Mouse (Mus musculus) forebrain, embryonic 15.5 days (tissue): Measurements from ENCODE around the gene Ugt1a10. TPM values are rescaled to one million over a fixed set of nuclear protein-coding genes. Genes with fewer than 3 reads are reported as not detected.
A peak's percentile ranks its signal among the peaks of the same experiment; 100 is the strongest.
"Not testable (repeated sequence)": the region's sequence is repeated elsewhere in the genome, so short reads cannot be mapped to it uniquely, and the experiment has no call there.

Experiments used
- ATAC-seq: fragments of 200-750 bp; cut with Nextera tagmentation; replicated peaks from 2 replicates; pipeline ENCODE4 v1.8.0; 2017; ENCODE audit warnings: mild to moderate bottlenecking, moderate TSS enrichment, moderate library complexity
- H3K27ac ChIP-seq: fragments of 300-500 bp; sonication (generic); replicated peaks from 2 replicates; pipeline ENCODE4 v1.5.1; 2015; ENCODE audit warnings: mild to moderate bottlenecking, inconsistent platforms
- H3K27me3 ChIP-seq: fragments of 300-500 bp; sonication (generic); 2 replicates; pipeline ENCODE4 v1.6.1; 2015; ENCODE audit warnings: inconsistent platforms
- H3K36me3 ChIP-seq: fragments of 300-500 bp; sonication (generic); 2 replicates; pipeline ENCODE4 v1.6.1; 2015; ENCODE audit warnings: mild to moderate bottlenecking, inconsistent platforms
- H3K4me1 ChIP-seq: fragments of 300-500 bp; sonication (generic); 2 replicates; pipeline ENCODE4 v1.6.1; 2015; ENCODE audit warnings: inconsistent platforms
- H3K4me2 ChIP-seq: fragments of 300-500 bp; sonication (generic); replicated peaks from 2 replicates; pipeline ENCODE4 v1.6.1; 2015; ENCODE audit warnings: mild to moderate bottlenecking, inconsistent platforms
- H3K4me3 ChIP-seq: fragments of 300-500 bp; sonication (generic); 2 replicates; pipeline ENCODE4 v1.5.1; 2015; ENCODE audit warnings: mild to moderate bottlenecking, inconsistent platforms
- H3K9ac ChIP-seq: fragments of 300-500 bp; sonication (generic); replicated peaks from 2 replicates; pipeline ENCODE4 v1.6.1; 2015; ENCODE audit warnings: mild to moderate bottlenecking, inconsistent platforms
- H3K9me3 ChIP-seq: fragments of 300-500 bp; sonication (generic); 2 replicates; pipeline ENCODE4 v1.6.1; 2016; ENCODE audit warnings: inconsistent platforms
- WGBS: fragments of 180-500 bp; shearing (Covaris S2); methylation state at CpG from one replicate; pipeline ENCODE4 v1.1.7; 2015; ENCODE audit warnings: mixed read lengths; 5-methylcytosine and 5-hydroxymethylcytosine counted together
- polyA plus RNA-seq: library from polyadenylated mRNA; unstranded; fragments of >200 nt; fragmentation: Nextera tagmentation; extraction: Ambion mirVana; gene quantifications from 2 replicates; pipeline ENCODE4 v1.2.1, GENCODE M21; 2015

The Ugt1a10 gene
- polyA plus RNA-seq: not detected in 2 replicates

GRCm38 (mm10) chr1:88055088-88055487, at the start of gene Ugt1a10:
Gene Ugt1a10, plus strand, starts transcription at chr1:88055388.
- no peak for ATAC-seq
- Histone ChIP-seq H3K36me3 (no peaks in the 10 kb centered on the region), H3K4me2 (no peak within 1 kb of the TSS), H3K4me3 (no peak within 1 kb of the TSS), H3K27me3 (no peaks in the 10 kb centered on the region), H3K4me1 (no peaks in the 10 kb centered on the region), H3K9ac (no peak within 1 kb of the TSS), H3K9me3 (no peaks in the 10 kb centered on the region), H3K27ac (no peak within 1 kb of the TSS)
- WGBS: 75% methylated on average over 1 of the region's 1 CpGs

GRCm38 (mm10) chr1:88007692-88008210, 47.4 kb upstream of the Ugt1a10 start:
- Histone ChIP-seq H3K9me3 (no peaks in the 10 kb centered on the region), H3K9ac (peak overlapping the region; percentile 92), H3K4me2 (peak overlapping the region; percentile 63), H3K36me3 (peaks cover 2% of the 10 kb centered on the region; the same call in 1 of the 2 replicates), H3K27me3 (no peaks in the 10 kb centered on the region), H3K4me1 (peaks cover 21% of the 10 kb centered on the region), H3K4me3 (peak overlapping the region; percentile 82), H3K27ac (peak overlapping the region; percentile 94)
- ATAC-seq: peak; percentile 47
- 2% methylated on average over 5 of the region's 5 CpGs for WGBS

- WGBS: under 1% methylated on average over 42 of the region's 45 CpGs
- no peaks in the 10 kb centered on the region; the same call in 1 of the 2 replicates for H3K36me3 ChIP-seq
Observed at GRCm38 (mm10) chr1:88008211-88008697, 46.9 kb upstream of the Ugt1a10 start, which contains the start of gene Usp40. Gene Usp40, minus strand, starts transcription at chr1:88008551.

GRCm38 (mm10) chr1:88008735-88009134, 46.5 kb upstream of the Ugt1a10 start:
- H3K4me2 ChIP-seq: peak overlapping the region; percentile 63
- H3K9me3 ChIP-seq: no peaks in the 10 kb centered on the region
- ATAC-seq: peak; percentile 60
- no peaks in the 10 kb centered on the region; the same call in 1 of the 2 replicates for H3K36me3 ChIP-seq
- no peak overlapping the region for H3K27ac ChIP-seq
- WGBS: 49% methylated on average over 4 of the region's 4 CpGs
- H3K4me1 ChIP-seq: peaks cover 21% of the 10 kb centered on the region
- H3K4me3 ChIP-seq: peak overlapping the region; percentile 82
- H3K27me3 ChIP-seq: no peaks in the 10 kb centered on the region
- H3K9ac ChIP-seq: peak overlapping the region; percentile 92

More at GRCm38 (mm10) chr1:88008211-88008697, 46.9 kb upstream of the Ugt1a10 start, which contains the start of gene Usp40:
- H3K9me3 ChIP-seq: no peaks in the 10 kb centered on the region
- peak within 1 kb of the TSS; percentile 82 for H3K4me3 ChIP-seq
- peak within 1 kb of the TSS; percentile 92 for H3K9ac ChIP-seq
- ATAC-seq: peak; percentile 98
- no peaks in the 10 kb centered on the region for H3K27me3 ChIP-seq
- H3K4me2 ChIP-seq: peak within 1 kb of the TSS; percentile 63
- peak within 1 kb of the TSS; percentile 94 for H3K27ac ChIP-seq
- peaks cover 21% of the 10 kb centered on the region for H3K4me1 ChIP-seq

GRCm38 (mm10) chr1:88009521-88009920, 45.7 kb upstream of the Ugt1a10 start:
- H3K27ac ChIP-seq: no peak overlapping the region
- H3K9me3 ChIP-seq: no peaks in the 10 kb centered on the region
- H3K4me2 ChIP-seq: no peak overlapping the region
- ATAC-seq: no peak
- H3K4me3 ChIP-seq: no peak overlapping the region
- H3K9ac ChIP-seq: no peak overlapping the region
- H3K4me1 ChIP-seq: peaks cover 21% of the 10 kb centered on the region
- no peaks in the 10 kb centered on the region for H3K27me3 ChIP-seq
- H3K36me3 ChIP-seq: no peaks in the 10 kb centered on the region
- 74% methylated on average over 3 of the region's 3 CpGs for WGBS

- Histone ChIP-seq H3K36me3 (no peaks in the 10 kb centered on the region), H3K9ac (no peak overlapping the region), H3K9me3 (no peaks in the 10 kb centered on the region), H3K4me2 (no peak overlapping the region), H3K27me3 (no peaks in the 10 kb centered on the region), H3K4me1 (peaks cover 2% of the 10 kb centered on the region; the same call in 1 of the 2 replicates), H3K27ac (no peak overlapping the region), H3K4me3 (no peak overlapping the region)
- ATAC-seq: no peak
- 76% methylated on average over 3 of the region's 3 CpGs for WGBS
Observed at GRCm38 (mm10) chr1:88013726-88014125, 41.5 kb upstream of the Ugt1a10 start.

- H3K9ac ChIP-seq: no peak overlapping the region
- H3K4me2 ChIP-seq: no peak overlapping the region
- ATAC-seq: no peak
- H3K27ac ChIP-seq: no peak overlapping the region
- H3K27me3 ChIP-seq: no peaks in the 10 kb centered on the region
- 93% methylated on average over 4 of the region's 4 CpGs for WGBS
- no peaks in the 10 kb centered on the region for H3K4me1 ChIP-seq
- no peaks in the 10 kb centered on the region for H3K9me3 ChIP-seq
- no peak overlapping the region for H3K4me3 ChIP-seq
- H3K36me3 ChIP-seq: no peaks in the 10 kb centered on the region
Observed at GRCm38 (mm10) chr1:88014194-88014593, 41.0 kb upstream of the Ugt1a10 start.

GRCm38 (mm10) chr1:88014671-88015070, 40.5 kb upstream of the Ugt1a10 start:
- no peaks in the 10 kb centered on the region for H3K27me3 ChIP-seq
- WGBS: 96% methylated on average over 4 of the region's 4 CpGs
- no peak for ATAC-seq

GRCm38 (mm10) chr1:88015371-88015770, 39.8 kb upstream of the Ugt1a10 start:
- Histone ChIP-seq H3K9me3 (no peaks in the 10 kb centered on the region), H3K27ac (no peak overlapping the region), H3K9ac (no peak overlapping the region), H3K4me1 (no peaks in the 10 kb centered on the region), H3K4me2 (no peak overlapping the region), H3K36me3 (no peaks in the 10 kb centered on the region), H3K27me3 (no peaks in the 10 kb centered on the region), H3K4me3 (no peak overlapping the region)
- WGBS: 91% methylated on average over 6 of the region's 6 CpGs
- ATAC-seq: no peak

More at GRCm38 (mm10) chr1:88014671-88015070, 40.5 kb upstream of the Ugt1a10 start:
- no peaks in the 10 kb centered on the region for H3K9me3 ChIP-seq
- no peak overlapping the region for H3K9ac ChIP-seq
- no peaks in the 10 kb centered on the region for H3K4me1 ChIP-seq
- H3K36me3 ChIP-seq: no peaks in the 10 kb centered on the region
- no peak overlapping the region for H3K27ac ChIP-seq
- H3K4me3 ChIP-seq: no peak overlapping the region
- H3K4me2 ChIP-seq: no peak overlapping the region

GRCm38 (mm10) chr1:88025244-88025643, 29.9 kb upstream of the Ugt1a10 start:
- H3K27ac ChIP-seq, H3K36me3 ChIP-seq, H3K4me1 ChIP-seq, H3K4me3 ChIP-seq, H3K27me3 ChIP-seq, H3K9me3 ChIP-seq, H3K9ac ChIP-seq, ATAC-seq, H3K4me2 ChIP-seq: not testable (repeated sequence)
- 57% methylated on average over 3 of the region's 3 CpGs for WGBS

- WGBS: 32% methylated on average over 1 of the region's 2 CpGs
- ATAC-seq, H3K4me3 ChIP-seq, H3K27me3 ChIP-seq, H3K9me3 ChIP-seq, H3K36me3 ChIP-seq, H3K4me1 ChIP-seq, H3K4me2 ChIP-seq, H3K9ac ChIP-seq, H3K27ac ChIP-seq: not testable (repeated sequence)
Observed at GRCm38 (mm10) chr1:88043044-88043443, 12.1 kb upstream of the Ugt1a10 start.

GRCm38 (mm10) chr1:88044832-88045437, 10.3 kb upstream of the Ugt1a10 start:
- WGBS: 79% methylated on average over 4 of the region's 5 CpGs
- not testable (repeated sequence) for H3K4me2 ChIP-seq, H3K9ac ChIP-seq, H3K4me1 ChIP-seq, H3K27me3 ChIP-seq, H3K36me3 ChIP-seq, H3K9me3 ChIP-seq, ATAC-seq, H3K27ac ChIP-seq, H3K4me3 ChIP-seq
